Mouse (Mus musculus): Measurements from ENCODE around the gene Myo7a.
A peak's percentile ranks its signal among the peaks of the same experiment; 100 is the strongest.

Myo7a gene

GRCm38 (mm10) chr7:98103002-98103941 is 16.1 kb downstream of the Myo7a start:
- peak; percentile 89 for DNase-seq (ENCODE audit: low read depth, low spot score)

GRCm38 (mm10) chr7:98102488-98102887 is 16.8 kb downstream of the Myo7a start:
- DNase-seq (ENCODE audit: low read depth, low spot score) = no peak

- no peak for DNase-seq (ENCODE audit: low read depth, low spot score)
These were observed 21.8 kb downstream of the Myo7a start for GRCm38 (mm10) chr7:98097557-98097956.

GRCm38 (mm10) chr7:98095852-98096251 is 23.5 kb downstream of the Myo7a start:
- DNase-seq (ENCODE audit: low read depth, low spot score) = no peak

GRCm38 (mm10) chr7:98086346-98086745 is 33.0 kb downstream of the Myo7a start:
- no peak for DNase-seq (ENCODE audit: low read depth, low spot score)

GRCm38 (mm10) chr7:98085314-98085713 is 34.0 kb downstream of the Myo7a start:
- no peak for DNase-seq (ENCODE audit: low read depth, low spot score)

GRCm38 (mm10) chr7:98084541-98085293 is 34.6 kb downstream of the Myo7a start:
- no peak for DNase-seq (ENCODE audit: low read depth, low spot score)

GRCm38 (mm10) chr7:98082376-98082775 is 36.9 kb downstream of the Myo7a start:
- no peak for DNase-seq (ENCODE audit: low read depth, low spot score)

- no peak for DNase-seq (ENCODE audit: low read depth, low spot score)
These were observed 41.9 kb downstream of the Myo7a start for GRCm38 (mm10) chr7:98077453-98077852.

GRCm38 (mm10) chr7:98071620-98072019 is 47.7 kb downstream of the Myo7a start:
- DNase-seq (ENCODE audit: low read depth, low spot score) = peak; percentile 76

GRCm38 (mm10) chr7:98066229-98066628 is 53.1 kb downstream of the Myo7a start:
- DNase-seq (ENCODE audit: low read depth, low spot score) = no peak

- no peak for DNase-seq (ENCODE audit: low read depth, low spot score)
These were observed 64.4 kb downstream of the Myo7a start for GRCm38 (mm10) chr7:98054942-98055341.

GRCm38 (mm10) chr7:98054461-98054860 is 64.9 kb downstream of the Myo7a start:
- no peak for DNase-seq (ENCODE audit: low read depth, low spot score)

- DNase-seq (ENCODE audit: low read depth, low spot score) = peak; percentile 14
These were observed 67.3 kb downstream of the Myo7a start for GRCm38 (mm10) chr7:98051980-98052379.

- DNase-seq (ENCODE audit: low read depth, low spot score) = no peak
These were observed 71.1 kb downstream of the Myo7a start for GRCm38 (mm10) chr7:98048101-98048824.

- no peak for DNase-seq (ENCODE audit: low read depth, low spot score)
These were observed 116.7 kb downstream of the Myo7a start for GRCm38 (mm10) chr7:98002617-98003016.

All from retina, postnatal 7 days (tissue).